Mouse (Mus musculus) ES-Bruce4 (cell line): ENCODE results near the gene Gm3233.
"Not testable (repeated sequence)": the region's sequence is repeated elsewhere in the genome, so short reads cannot be mapped to it uniquely, and the experiment has no call there.

Experiments used
- CTCF ChIP-seq: IDR thresholded peaks from one replicate; pipeline ENCODE4 v1.8.1; 2011; ENCODE audit warnings: low read depth, low read length
- EP300 ChIP-seq: IDR thresholded peaks from 2 replicates; pipeline ENCODE4 v1.6.1; 2011; ENCODE audit warnings: low read depth, low read length; ENCODE audit not compliant: insufficient read depth
- POLR2A ChIP-seq: IDR thresholded peaks from one replicate; pipeline ENCODE4 v1.8.1; 2011; ENCODE audit warnings: low read length; ENCODE audit not compliant: insufficient read depth

GRCm38 (mm10) chr10:77752312-77752711, 7.2 kb downstream of the Gm3233 start:
- TF ChIP-seq CTCF: peak; percentile 39
- TF ChIP-seq POLR2A, EP300: not testable (repeated sequence)
